Mouse (Mus musculus): ENCODE measurements around the gene A630001G21Rik. TPM values are rescaled to one million over a fixed set of nuclear protein-coding genes. Genes with fewer than 3 reads are reported as not detected.
"Not testable (repeated sequence)": the region's sequence is repeated elsewhere in the genome, so short reads cannot be mapped to it uniquely, and the experiment has no call there.

The A630001G21Rik gene
- under 1 TPM in 1 of 2 experiments, not detected in 1; 0.15 TPM for total RNA-seq (2021)
- long read RNA-seq, experiment 1, partial matches to known transcripts: 0 of 6 reads
- long read RNA-seq, experiment 1, other reads (novel, unspliced or antisense): 6 of 6 reads
- long read RNA-seq, experiment 2, partial matches to known transcripts: 0 of 4 reads
- long read RNA-seq, experiment 2, other reads (novel, unspliced or antisense): 4 of 4 reads

DNA sequence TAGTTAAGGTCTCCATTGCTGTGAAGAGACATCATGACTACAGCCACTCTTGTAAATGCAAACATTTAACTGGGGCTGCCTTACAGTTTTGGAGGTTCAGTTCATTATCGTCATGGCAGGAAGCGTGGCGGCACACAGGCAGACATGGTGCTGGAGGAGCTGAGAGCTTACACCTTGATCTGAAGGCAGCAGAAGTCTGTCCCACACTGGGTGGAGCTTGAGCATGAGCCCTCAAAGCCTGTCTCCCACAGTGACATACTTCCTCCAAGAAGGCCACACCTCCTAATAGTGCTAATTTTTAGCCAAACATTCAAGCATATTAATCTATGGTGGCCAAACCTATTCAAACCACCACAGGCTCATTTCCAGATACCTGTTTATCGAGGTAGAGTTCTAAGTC lies at the start of gene A630001G21Rik:
A630001G21Rik (minus strand) TSS at position 208 of the 400 bp plus-strand sequence.
- intact Hi-C loops (cut with DNase I): no loop called here
- H3K27ac ChIP-seq: no peak within 1 kb of the TSS
- no peak for TF ChIP-seq CTCF (IDR thresholded peaks at IDR 0.05)
- H3K4me3 ChIP-seq: no peak within 1 kb of the TSS
- DNase-seq: no peak

DNA sequence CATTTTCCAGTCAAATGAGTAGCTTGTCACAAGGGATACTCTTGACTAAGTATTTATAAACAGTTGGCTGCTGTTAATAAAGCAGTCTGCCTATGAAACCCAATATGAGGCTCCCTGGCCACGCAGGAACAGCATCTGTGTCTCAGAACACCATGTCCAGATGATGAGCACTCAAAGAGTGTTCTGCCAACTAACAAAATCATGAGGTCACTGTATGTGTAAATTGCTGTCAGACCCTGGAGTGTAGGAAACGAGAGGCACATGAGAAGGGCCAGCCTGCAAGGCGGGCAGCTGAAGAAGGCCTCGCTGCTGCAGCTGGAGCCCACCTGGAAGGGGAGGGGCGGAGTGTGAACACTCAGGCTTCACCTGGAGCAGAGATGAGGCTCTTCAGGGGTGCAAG lies 48.7 kb upstream of the A630001G21Rik start:
- Histone ChIP-seq H3K27ac (peak overlapping the region; percentile 93), H3K4me3 (no peak overlapping the region; the same call in 1 of the 2 replicates)
- intact Hi-C loops (cut with DNase I): loop anchor here (1.0 to 2.0 kb wide), 2 partner anchors 34 to 68 kb away; partner anchors contain the start of gene Cab39
- TF ChIP-seq CTCF (IDR thresholded peaks at IDR 0.05): no peak
- DNase-seq: peak; percentile 74

DNA sequence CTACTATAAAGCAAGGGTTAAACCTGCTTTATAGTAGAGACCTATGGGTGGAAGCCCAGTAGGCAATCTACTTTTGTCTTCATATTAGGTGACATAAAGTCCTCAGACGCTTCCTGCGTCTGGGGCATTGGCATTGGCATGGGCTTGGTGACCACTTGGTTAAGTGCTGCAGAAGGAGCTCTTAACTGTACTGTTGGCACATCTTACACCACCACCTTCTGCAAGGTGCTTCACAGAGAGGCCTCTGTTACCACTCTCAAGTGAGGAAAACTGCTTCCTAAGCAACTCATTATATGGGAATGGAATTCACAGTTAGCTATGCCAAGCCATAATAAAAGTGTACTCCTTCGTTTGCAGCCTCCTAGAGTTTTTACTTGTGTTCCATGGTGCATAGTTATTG lies 46.5 kb upstream of the A630001G21Rik start:
- no peak overlapping the region for H3K4me3 ChIP-seq
- TF ChIP-seq CTCF (IDR thresholded peaks at IDR 0.05): no peak
- intact Hi-C loops (cut with DNase I): no loop called here
- H3K27ac ChIP-seq: peak overlapping the region; percentile 93
- DNase-seq: no peak

DNA sequence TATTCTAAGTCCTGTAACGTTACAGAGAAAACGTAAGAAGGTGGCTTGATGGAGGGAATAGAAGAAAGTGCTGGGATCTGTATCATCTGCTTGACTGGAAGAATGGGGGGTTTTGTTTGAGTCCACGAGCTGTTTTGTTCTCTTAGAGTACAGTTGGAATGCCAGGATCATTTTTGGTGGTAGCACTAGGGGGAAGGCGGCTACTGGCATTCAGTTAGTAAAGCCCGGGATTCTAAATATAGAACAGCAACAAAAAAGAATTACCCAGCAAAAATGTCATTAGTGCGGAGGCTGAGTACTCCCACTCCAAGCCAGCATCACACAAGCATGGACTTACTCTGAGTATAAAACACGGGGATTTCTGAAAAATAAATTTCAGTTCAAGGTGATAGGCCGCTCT lies 43.8 kb upstream of the A630001G21Rik start:
- peak overlapping the region; percentile 93 for H3K27ac ChIP-seq
- no peak for DNase-seq
- H3K4me3 ChIP-seq: no peak overlapping the region
- no peak for TF ChIP-seq CTCF (IDR thresholded peaks at IDR 0.05)
- intact Hi-C loops (cut with DNase I): loop anchor here (2.0 kb wide), 1 partner anchor 13 kb away; no protein-coding TSS in a partner anchor

DNA sequence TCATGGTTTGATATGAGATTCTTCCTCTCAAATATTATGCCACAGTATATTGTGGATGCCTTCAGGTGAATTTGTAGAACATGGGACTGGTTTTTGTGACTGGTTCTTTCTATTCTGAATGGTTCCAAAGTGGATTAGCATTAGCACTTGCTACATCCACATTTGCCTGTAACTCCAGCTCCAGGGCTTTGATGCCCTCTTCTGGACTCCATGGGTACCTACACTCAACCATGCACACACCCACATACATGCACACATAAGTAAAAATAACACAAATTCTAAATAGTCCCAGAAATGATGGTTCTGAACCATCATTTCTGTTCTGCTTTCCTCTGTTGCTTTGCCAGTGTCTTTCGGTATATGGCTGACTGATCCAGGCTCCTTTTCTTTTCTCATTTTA lies 41.3 kb upstream of the A630001G21Rik start:
- intact Hi-C loops (cut with DNase I): no loop called here
- TF ChIP-seq CTCF (IDR thresholded peaks at IDR 0.05): peak; percentile 7; the same call in 1 of the 2 replicates
- Histone ChIP-seq H3K27ac (no peak overlapping the region), H3K4me3 (no peak overlapping the region)
- no peak for DNase-seq

DNA sequence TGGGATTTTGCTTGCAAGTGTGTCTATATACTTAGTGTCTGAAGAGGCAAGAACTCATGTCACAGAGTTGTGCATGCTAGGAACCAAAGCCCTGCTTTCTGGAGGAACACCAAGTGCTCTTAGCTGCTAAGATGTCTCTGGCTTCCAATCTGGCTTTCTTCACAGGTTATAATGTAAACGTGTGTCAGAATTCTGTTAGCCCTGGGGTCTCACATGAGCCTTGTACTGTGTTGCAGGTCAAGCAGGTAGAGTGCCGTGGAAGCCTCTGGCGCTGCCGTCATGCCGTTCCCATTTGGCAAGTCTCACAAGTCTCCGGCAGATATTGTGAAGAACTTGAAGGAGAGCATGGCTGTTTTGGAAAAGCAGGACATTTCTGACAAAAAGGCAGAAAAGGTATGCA lies 39.7 kb upstream of the A630001G21Rik start:
- intact Hi-C loops (cut with DNase I): no loop called here
- no peak for DNase-seq
- Histone ChIP-seq H3K4me3 (no peak overlapping the region), H3K27ac (no peak overlapping the region)
- no peak for TF ChIP-seq CTCF (IDR thresholded peaks at IDR 0.05)

DNA sequence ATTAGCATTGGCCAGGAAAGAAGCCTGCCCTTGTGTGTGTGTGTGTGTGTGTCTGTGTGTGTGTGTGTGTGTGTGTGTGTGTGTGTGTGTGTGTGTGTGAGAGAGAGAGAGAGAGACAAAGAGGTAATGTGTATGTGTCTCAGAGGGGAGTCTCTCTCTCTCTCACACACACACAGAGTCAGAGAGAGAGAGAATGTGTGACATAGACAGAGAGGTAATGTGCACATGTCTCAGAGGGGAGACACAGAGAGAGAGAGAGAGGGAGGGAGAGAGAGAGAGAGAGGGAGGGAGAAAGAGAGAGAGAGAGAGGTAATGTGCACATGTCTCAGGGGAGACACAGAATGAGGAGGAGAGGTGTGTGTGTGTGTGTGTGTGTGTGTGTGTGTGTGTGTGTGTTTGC lies 35.8 kb upstream of the A630001G21Rik start:
- intact Hi-C loops (cut with DNase I); H3K27ac ChIP-seq; H3K4me3 ChIP-seq; DNase-seq: not testable (repeated sequence)

DNA sequence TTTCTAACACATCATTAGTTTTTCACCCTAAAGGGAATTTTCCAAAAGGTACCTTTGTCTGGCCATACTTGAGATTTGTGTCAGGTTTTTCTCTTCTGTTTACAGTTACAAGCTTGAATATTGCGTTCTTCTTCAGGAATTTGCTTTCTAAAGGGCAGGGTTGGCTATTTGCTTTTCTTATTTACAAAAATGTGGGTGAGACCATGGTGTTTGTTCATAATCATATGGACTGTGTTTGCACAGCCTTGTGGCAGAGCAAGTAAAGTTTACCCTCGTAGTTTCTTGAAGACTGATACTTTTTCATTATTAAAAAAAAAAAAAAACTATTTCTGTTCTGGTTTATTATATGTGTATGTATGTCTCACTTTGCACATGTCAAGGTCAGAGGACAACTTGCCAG lies 32.3 kb upstream of the A630001G21Rik start:
- intact Hi-C loops (cut with DNase I): no loop called here
- no peak for DNase-seq
- peak overlapping the region; percentile 76 for H3K27ac ChIP-seq
- no peak for TF ChIP-seq CTCF (IDR thresholded peaks at IDR 0.05)
- H3K4me3 ChIP-seq: no peak overlapping the region

DNA sequence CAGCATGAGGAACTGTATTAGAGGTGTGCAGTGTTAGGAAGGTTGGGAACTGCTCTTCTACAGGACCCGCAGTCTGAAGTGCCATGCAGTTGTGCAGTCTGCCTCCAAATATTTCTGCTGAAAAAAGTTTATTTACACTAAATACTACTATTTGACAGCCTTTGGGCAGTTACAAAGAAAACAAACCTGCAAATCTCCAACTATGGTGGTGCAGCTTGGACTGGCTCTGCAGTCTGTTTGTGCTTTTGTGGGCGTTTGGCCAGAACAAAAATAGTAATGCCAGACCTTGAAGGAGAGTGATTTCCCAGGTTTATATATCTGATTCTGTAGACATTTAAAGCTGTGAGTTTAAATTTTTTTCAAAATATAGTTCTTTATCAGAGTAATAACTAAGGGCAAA lies 31.9 kb upstream of the A630001G21Rik start:
- no peak for TF ChIP-seq CTCF (IDR thresholded peaks at IDR 0.05)
- H3K27ac ChIP-seq: peak overlapping the region; percentile 76
- DNase-seq: peak; percentile 60
- intact Hi-C loops (cut with DNase I): no loop called here
- peak overlapping the region; percentile 15; the same call in 1 of the 2 replicates for H3K4me3 ChIP-seq

DNA sequence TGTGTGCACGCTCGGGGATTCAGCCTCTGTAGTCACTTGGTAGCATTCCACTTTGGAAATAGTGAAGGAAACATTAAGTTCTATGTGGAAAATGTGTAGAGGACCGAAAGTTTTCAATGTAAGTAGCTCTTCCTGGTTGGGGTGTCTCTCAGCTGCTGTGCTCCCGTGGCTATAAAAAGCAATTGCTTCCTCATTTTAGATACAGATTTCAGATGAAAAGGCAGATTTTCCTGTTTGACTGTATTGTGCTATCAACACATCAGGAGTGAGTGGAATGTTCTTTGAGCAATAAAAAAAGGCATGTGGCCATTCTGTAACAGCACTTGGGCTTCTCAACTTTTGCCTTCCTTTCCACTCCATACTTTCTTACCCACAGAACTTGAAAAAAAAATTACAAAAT lies 30.8 kb upstream of the A630001G21Rik start:
- no peak for TF ChIP-seq CTCF (IDR thresholded peaks at IDR 0.05)
- intact Hi-C loops (cut with DNase I): loop anchor here (2.0 kb wide), 1 partner anchor 14 kb away; no protein-coding TSS in a partner anchor
- no peak for DNase-seq
- peak overlapping the region; percentile 76 for H3K27ac ChIP-seq
- no peak overlapping the region for H3K4me3 ChIP-seq

DNA sequence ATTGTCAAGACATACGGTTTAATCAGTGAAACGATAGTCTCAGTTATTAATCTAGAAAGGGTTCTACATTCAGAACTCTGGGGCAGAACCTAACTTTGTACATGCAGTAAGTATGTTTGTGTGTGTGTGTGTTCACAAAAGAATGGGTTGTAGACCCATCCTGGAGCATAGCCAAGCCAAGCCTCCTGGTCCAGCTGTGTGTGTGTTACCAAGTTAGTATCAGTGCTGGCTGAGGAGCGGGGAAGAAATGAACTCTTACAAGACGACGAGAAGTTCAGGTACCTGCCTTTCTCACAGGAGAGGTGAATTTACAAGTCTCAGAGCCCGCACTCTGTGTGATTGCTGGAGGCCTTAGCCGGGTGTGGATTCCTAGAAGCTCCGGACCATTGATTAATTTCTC lies 26.1 kb upstream of the A630001G21Rik start:
- no peak for TF ChIP-seq CTCF (IDR thresholded peaks at IDR 0.05)
- intact Hi-C loops (cut with DNase I): no loop called here
- no peak for DNase-seq

DNA sequence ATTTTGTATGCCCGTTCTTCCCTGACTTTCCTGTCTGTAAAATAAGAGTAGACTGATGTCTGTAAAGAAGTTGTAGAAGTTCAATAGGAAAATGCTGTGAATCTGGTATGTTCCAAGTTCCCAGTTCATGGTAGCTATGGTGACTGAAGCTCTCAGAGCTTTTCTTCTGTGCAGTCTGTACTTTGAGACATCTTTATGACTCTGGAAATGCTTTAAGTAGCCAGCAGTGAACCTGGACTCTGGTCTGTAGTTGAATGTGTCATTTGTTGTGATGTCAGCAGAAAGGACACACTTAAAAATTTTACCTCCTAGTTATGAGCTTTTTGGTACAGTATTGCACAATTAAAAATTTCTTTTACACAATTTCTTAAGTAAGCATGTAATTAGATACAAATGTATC lies 24.1 kb upstream of the A630001G21Rik start:
- intact Hi-C loops (cut with DNase I): no loop called here
- peak overlapping the region; percentile 20; the same call in 1 of the 2 replicates for H3K27ac ChIP-seq
- DNase-seq: no peak
- no peak for TF ChIP-seq CTCF (IDR thresholded peaks at IDR 0.05)
- no peak overlapping the region for H3K4me3 ChIP-seq

More for the DNA sequence above, 26.1 kb upstream of the A630001G21Rik start:
- H3K27ac ChIP-seq: no peak overlapping the region
- H3K4me3 ChIP-seq: no peak overlapping the region

DNA sequence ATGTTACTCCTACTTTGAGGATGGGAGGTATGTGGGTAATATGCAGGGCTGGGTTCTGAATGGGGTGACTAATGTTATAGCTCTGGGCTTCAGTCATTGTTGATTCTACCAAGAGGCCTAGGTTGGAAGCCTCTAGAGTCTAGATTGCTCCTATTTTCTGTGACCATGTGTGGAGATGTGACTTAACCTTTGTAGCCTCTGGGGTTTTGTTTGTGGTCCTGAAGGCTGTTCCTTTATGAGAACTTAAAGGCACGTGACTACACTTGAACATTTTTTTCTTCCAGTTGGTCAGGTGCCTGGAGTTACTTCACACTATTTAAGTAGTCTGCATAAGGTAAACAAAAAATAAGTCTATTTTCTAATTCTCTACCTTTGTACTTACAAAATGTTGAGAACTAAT lies 21.3 kb upstream of the A630001G21Rik start:
- H3K4me3 ChIP-seq: no peak overlapping the region
- DNase-seq: no peak
- no peak for TF ChIP-seq CTCF (IDR thresholded peaks at IDR 0.05)
- peak overlapping the region; percentile 24; the same call in 1 of the 2 replicates for H3K27ac ChIP-seq
- intact Hi-C loops (cut with DNase I): no loop called here

DNA sequence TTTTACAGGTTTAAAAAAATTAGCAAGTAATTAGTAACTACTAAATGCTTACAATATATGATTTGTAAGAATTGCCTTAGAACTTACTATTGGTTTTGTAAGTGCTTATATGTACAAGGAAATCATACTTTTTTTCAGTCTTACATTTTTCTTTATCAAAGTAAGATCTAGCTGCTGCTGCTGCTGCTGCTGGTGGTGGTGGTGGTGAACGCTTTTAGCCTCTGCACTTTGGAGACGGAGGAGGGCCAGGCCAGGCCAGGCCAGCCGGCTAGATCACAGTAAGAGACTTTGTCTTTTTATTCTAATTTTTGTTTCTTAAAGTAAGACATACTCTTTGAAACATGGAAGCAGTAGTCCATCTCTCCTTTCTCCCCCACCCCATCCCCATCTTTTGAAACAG lies 16.8 kb upstream of the A630001G21Rik start:
- no peak for TF ChIP-seq CTCF (IDR thresholded peaks at IDR 0.05)
- no peak for DNase-seq
- intact Hi-C loops (cut with DNase I): no loop called here
- peak overlapping the region; percentile 80 for H3K4me3 ChIP-seq
- peak overlapping the region; percentile 98 for H3K27ac ChIP-seq

Measured in gastrocnemius, adult 2 months (tissue).